Mouse (Mus musculus) small intestine, adult 2 months (tissue): ENCODE measurements around the gene Ptprd. TPM values are rescaled to one million over a fixed set of nuclear protein-coding genes. Genes with fewer than 3 reads are reported as not detected.

ENCODE experiments used
- H3K27ac ChIP-seq: fragments of 200-500 bp; 2 replicates; pipeline ENCODE4 v1.5.1; 2012; ENCODE audit warnings: low read depth, low read length, control low read depth, inconsistent platforms; ENCODE audit not compliant: insufficient read depth
- H3K27me3 ChIP-seq: fragments of 200-500 bp; 2 replicates; pipeline ENCODE4 v1.6.1; 2012; ENCODE audit warnings: mild to moderate bottlenecking, moderate library complexity, low read length, inconsistent platforms; ENCODE audit not compliant: control insufficient read depth, insufficient read depth
- H3K36me3 ChIP-seq: fragments of 200-500 bp; 2 replicates; pipeline ENCODE4 v1.6.1; 2012; ENCODE audit warnings: mild to moderate bottlenecking, low read length, control low read depth, inconsistent platforms; ENCODE audit not compliant: control insufficient read depth, insufficient read depth
- H3K4me1 ChIP-seq: fragments of 200-500 bp; 2 replicates; pipeline ENCODE4 v1.6.1; 2012; ENCODE audit warnings: low read length, inconsistent platforms, mixed read lengths; ENCODE audit not compliant: control insufficient read depth, insufficient read depth, insufficient read length
- H3K4me3 ChIP-seq: fragments of 200-500 bp; 2 replicates; pipeline ENCODE4 v1.5.1; 2012; ENCODE audit warnings: low read depth, mild to moderate bottlenecking, control low read depth, inconsistent platforms, low read length, moderate library complexity
- CTCF ChIP-seq: fragments of 200-500 bp; IDR thresholded peaks from 2 replicates; pipeline ENCODE4 v1.5.1; 2012; ENCODE audit warnings: low read depth, mild to moderate bottlenecking, control low read depth, inconsistent platforms, low read length, moderate library complexity, mixed read lengths; ENCODE audit not compliant: insufficient replicate concordance, insufficient read length; ENCODE audit errors: extremely low read depth
- POLR2A ChIP-seq: fragments of 200-500 bp; IDR thresholded peaks from 2 replicates; pipeline ENCODE4 v1.6.1; 2012; ENCODE audit warnings: low read depth, mild to moderate bottlenecking, control low read depth, inconsistent platforms, low read length, moderate library complexity
- WGBS: fragments of 180-500 bp; shearing (Covaris S2); methylation state at CpG from one replicate; pipeline ENCODE4 v1.1.7; 2018; 5-methylcytosine and 5-hydroxymethylcytosine counted together
- polyA plus RNA-seq: library from polyadenylated mRNA; depleted of rRNA; stranded (reverse); fragments of >200 nt; gene quantifications from 2 replicates; pipeline ENCODE4 v1.2.3, GENCODE M21; 2012

Gene Ptprd
- polyA plus RNA-seq, 1 experiment = 1.5 TPM

DNA sequence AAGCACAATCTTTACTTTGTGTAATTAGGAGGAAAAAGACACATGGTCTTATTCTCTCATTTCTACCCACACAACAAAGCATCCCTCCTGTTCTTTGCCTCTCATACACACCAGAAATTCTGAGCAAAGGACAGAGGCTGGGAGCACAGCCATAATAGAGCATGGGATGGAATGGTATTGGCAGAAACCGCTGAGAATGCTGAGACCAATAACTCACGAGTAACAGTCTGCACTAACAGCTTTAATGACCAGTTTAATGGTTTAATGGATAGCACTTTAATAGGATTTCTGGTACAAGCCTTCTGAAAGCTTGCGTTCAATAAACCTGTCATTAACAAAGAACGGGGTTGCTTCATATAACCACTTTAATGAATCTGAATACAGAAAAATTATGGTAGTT is 2190.1 kb downstream of the Ptprd start:
- no peaks in the 10 kb centered on the region for H3K4me1 ChIP-seq
- no peaks in the 10 kb centered on the region for H3K36me3 ChIP-seq
- WGBS = 86% methylated on average over 4 of the region's 4 CpGs
- no peaks in the 10 kb centered on the region for H3K27me3 ChIP-seq
- H3K27ac ChIP-seq = no peak overlapping the region
- TF ChIP-seq CTCF (no peak), POLR2A (no peak)
- no peak overlapping the region for H3K4me3 ChIP-seq

DNA sequence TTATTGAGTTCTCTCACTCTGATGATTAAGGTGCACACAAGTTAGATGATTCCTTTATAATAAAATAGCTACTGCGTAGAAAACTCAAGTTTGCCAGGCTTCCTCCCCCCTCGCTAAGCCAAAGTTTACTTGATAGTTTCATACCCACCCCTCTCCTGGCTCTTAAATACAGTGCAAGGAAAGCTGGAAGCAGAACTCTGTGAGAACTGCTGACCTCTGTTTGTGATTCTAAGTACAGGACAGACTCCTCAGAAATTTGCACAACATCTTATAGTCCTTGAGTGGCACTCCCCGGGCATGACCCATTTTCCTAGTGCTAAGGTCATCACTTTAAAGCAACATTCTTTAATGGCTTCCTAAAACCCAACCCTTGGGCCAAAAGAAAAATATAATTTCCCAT is 2196.7 kb downstream of the Ptprd start:
- 91% methylated on average over 3 of the region's 3 CpGs for WGBS

DNA sequence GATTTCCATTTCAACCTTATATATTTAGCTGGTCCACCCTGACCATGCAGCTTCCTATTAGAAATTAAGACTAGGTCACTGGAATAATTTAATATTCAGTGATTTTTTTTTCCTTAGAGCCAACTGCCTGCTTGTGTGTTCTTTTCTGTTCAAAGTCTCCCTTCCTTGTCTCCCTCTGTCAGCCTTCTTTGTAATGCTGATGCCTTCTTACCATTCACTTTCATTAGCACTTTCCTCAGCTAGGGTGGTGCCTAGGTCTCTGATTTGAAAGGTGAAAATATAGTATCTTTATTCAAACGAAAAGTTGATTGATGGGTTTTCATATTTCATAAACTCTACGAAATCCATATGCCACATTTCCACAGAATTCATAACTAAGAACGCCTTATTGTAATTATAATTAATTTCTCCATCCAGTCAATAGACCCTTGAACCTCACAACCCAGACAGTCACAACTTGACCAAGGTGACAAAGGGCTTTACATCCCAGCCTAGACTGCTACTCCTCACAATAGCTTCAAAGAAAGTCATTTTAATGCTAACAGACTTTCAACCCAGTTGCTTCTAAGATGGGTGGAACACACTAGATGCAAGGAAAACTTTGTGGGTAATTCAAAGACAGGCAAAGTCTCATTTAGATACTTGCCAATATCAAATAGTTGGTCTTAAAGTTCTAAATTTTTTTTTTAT is 2197.5 kb downstream of the Ptprd start:
- WGBS = 83% methylated on average over 3 of the region's 3 CpGs

More for the DNA sequence above, 2196.7 kb downstream of the Ptprd start:
- Histone ChIP-seq H3K27me3 (no peaks in the 10 kb centered on the region), H3K4me3 (no peak overlapping the region), H3K4me1 (no peaks in the 10 kb centered on the region), H3K36me3 (no peaks in the 10 kb centered on the region), H3K27ac (no peak overlapping the region)
- TF ChIP-seq POLR2A (no peak), CTCF (no peak)

DNA sequence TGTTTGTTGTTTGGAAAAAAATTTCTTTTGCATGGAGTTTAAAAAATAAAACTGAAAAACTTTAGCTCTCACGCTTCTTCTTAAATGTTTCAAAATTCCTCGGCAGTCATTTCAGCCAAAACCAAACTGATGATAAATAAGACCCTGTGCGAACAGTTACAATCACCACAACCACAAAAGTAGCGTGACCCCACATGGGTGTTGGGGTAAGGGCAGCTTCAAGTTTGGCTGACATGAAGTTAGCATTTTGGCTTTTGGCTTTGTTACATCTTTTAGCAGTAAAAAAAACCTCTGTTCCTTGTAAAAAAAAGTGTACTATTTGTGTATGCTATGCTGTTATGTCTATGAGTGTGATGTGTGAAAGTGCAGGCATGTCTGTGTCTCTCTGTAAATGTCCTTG is 2203.2 kb downstream of the Ptprd start:
- Histone ChIP-seq H3K4me1 (no peaks in the 10 kb centered on the region), H3K4me3 (no peak overlapping the region), H3K36me3 (no peaks in the 10 kb centered on the region), H3K27me3 (no peaks in the 10 kb centered on the region), H3K27ac (no peak overlapping the region)
- no peak for TF ChIP-seq CTCF
- TF ChIP-seq POLR2A = no peak
- WGBS = 87% methylated on average over 4 of the region's 4 CpGs

More for the DNA sequence above, 2197.5 kb downstream of the Ptprd start:
- no peak overlapping the region for H3K27ac ChIP-seq
- TF ChIP-seq POLR2A (no peak), CTCF (no peak)
- H3K36me3 ChIP-seq = no peaks in the 10 kb centered on the region
- H3K27me3 ChIP-seq = no peaks in the 10 kb centered on the region
- H3K4me1 ChIP-seq = no peaks in the 10 kb centered on the region
- no peak overlapping the region for H3K4me3 ChIP-seq

DNA sequence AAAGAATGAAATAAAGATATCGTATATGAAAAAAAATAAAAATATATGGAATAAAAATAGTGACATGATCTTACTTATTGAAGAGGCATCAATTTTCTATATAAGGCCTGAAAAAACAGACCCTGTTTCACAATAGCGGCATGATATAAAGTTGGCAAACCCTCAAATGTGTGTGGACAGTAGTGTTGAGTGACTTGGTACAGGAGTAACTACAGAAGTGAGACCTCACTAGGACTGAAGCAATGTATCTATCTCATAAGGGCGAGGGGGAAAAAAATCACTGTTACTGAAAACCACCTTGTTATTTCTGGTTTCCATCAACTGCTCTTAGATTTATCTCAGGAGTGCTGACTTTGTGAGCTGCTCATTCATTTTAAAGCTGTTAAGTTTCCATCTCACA is 2204.5 kb downstream of the Ptprd start:
- H3K36me3 ChIP-seq = no peaks in the 10 kb centered on the region
- TF ChIP-seq CTCF (no peak), POLR2A (no peak)
- H3K27ac ChIP-seq = no peak overlapping the region
- H3K4me1 ChIP-seq = no peaks in the 10 kb centered on the region
- no peaks in the 10 kb centered on the region for H3K27me3 ChIP-seq
- no peak overlapping the region for H3K4me3 ChIP-seq
- 92% methylated on average over 3 of the region's 3 CpGs for WGBS

DNA sequence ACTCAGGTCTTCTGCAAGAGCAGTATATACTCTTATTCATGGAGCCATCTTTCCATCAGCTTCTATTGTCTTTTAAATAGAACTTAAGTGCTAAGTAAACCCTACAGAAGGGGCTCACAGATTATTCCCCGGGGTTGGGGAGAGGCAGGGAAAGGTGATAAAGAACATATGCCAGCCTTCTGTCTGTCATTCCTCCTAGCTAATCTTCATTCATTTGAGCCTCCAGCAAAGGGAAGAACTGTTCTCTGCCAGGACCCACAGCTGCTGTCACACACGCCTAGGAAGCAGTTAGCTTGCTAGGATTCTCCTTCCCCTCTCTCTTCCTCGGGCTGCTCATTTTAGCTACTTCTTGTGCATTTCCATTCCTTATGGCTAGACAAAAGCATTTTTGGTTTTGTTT is 2205.0 kb downstream of the Ptprd start:
- WGBS = 56% methylated on average over 3 of the region's 3 CpGs
- Histone ChIP-seq H3K4me3 (no peak overlapping the region), H3K27me3 (no peaks in the 10 kb centered on the region), H3K36me3 (no peaks in the 10 kb centered on the region), H3K27ac (no peak overlapping the region), H3K4me1 (no peaks in the 10 kb centered on the region)
- TF ChIP-seq POLR2A (no peak), CTCF (no peak)

DNA sequence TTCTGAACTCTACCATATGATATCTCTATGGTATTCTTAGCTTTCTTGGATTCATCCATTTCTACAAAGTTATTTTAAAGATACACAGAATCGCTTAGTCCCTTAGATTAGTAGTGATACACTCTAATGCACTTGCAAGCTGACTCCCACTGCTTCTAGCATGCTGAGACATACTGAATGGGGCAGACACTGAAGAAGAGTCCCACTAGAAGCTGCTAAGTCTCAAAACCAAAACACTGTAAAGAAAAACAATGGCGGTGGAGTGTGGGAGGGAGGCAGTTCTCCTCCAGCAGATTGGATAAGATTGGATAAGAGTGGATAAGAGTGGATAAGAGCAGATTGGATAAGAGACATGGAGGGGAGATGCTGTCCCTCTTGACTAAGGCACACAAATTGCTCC is 2207.6 kb downstream of the Ptprd start:
- no peak for TF ChIP-seq CTCF
- no peak for TF ChIP-seq POLR2A
- WGBS = 92% methylated on average over 2 of the region's 2 CpGs
- Histone ChIP-seq H3K4me1 (no peaks in the 10 kb centered on the region), H3K27me3 (no peaks in the 10 kb centered on the region), H3K36me3 (no peaks in the 10 kb centered on the region), H3K4me3 (no peak overlapping the region), H3K27ac (no peak overlapping the region)

DNA sequence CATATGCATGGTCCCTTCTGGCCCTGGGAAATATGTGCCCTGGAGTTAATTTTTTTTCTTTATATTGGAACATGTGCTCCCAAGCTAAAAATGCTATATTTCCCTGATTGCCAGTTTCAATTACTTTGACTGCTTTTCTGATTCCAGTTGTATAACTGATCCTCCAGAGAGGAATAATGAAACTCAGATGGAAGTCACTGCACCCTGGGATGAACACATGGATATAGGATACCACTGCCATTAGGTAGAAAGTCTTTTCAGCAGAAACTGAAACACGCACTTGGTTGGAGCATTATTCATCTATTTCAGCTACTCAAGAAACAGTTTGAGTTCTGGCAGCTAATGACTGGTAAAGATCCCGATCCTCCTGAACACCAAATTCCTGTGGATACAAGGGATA is 2211.5 kb downstream of the Ptprd start:
- WGBS = 95% methylated on average over 2 of the region's 2 CpGs
- Histone ChIP-seq H3K4me3 (no peak overlapping the region), H3K4me1 (no peaks in the 10 kb centered on the region), H3K36me3 (no peaks in the 10 kb centered on the region), H3K27me3 (no peaks in the 10 kb centered on the region), H3K27ac (no peak overlapping the region)
- TF ChIP-seq CTCF = no peak
- TF ChIP-seq POLR2A = no peak
